Mouse (Mus musculus) Patski (cell line): ENCODE data around the gene Gm28041. TPM values are rescaled to one million over a fixed set of nuclear protein-coding genes. Genes with fewer than 3 reads are reported as not detected.

Experiments
- ATAC-seq: fragments of 100-300 bp; one replicate; pipeline ENCODE4 v1.8.0; 2021
- CTCF ChIA-PET: fragments of 350-600 bp; sonication (Branson Sonifier 250); formaldehyde crosslinking; loops from one replicate; lab custom pipeline; 2022; ENCODE audit warnings: inconsistent platforms; lab: Charles Lee
- POLR2A ChIA-PET: fragments of 350-600 bp; sonication (Branson Sonifier 250); formaldehyde crosslinking; loops from one replicate; lab custom pipeline; 2022; ENCODE audit warnings: antibody characterized with exemption, inconsistent platforms; lab: Charles Lee
- DNase-seq: peaks from one replicate; pipeline ENCODE4 v3.0.0-alpha.2; 2011; ENCODE audit warnings: low read depth, low spot score
- H3K27me3 ChIP-seq: fragments of 371-371 bp; one replicate; pipeline ENCODE4 v1.5.1; 2021
- CTCF ChIP-seq: fragments of 100-300 bp; IDR thresholded peaks from one replicate; pipeline ENCODE4 v1.5.1; 2021
- in situ Hi-C: fragments of 300-500 bp; cut with MboI; formaldehyde crosslinking; loops from 3 replicates; pipeline ENCODE4 v1.11.1; 2018; ENCODE audit warnings: low pct_unique_long_range_greater_than_20kb, mixed read lengths
- polyA plus RNA-seq: library from polyadenylated mRNA; unstranded; gene quantifications from one replicate; pipeline ENCODE4 v1.2.3, GENCODE M21; 2021

Gm28041 gene
- polyA plus RNA-seq, 1 experiment from 2014 or later: 0.90 TPM

DNA sequence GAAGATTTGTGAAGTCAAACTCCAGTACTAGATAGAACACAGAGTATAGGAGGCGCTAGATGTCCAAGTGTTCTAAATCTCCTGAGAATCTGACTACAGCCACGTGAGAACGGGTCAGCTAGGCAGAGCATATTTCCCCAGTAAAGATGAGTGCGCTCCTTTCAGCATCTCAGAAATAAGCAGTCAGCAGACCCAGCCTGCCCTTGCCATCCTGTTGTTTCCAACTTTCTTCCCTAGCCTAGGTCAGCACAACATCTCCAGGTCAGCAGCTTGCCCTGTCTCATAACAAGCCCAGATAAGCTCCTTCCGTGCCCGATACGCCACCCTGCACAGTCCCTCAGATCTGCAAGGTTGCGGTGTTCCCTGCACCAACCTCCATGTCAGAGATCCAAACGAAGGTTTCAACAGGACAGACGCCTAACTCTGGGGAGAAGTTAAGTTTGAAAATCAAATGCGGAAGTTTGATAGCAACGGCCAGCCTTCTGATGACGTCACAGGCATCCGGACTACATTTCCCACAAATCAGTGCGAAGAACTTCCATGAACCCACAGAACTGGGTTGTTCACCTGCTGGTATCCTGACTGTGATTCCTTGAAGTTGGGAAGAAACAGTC, 15.3 kb downstream of the Gm28041 start, which contains the start of the genes Gm28044 and Zfp953:
Gene Gm28044 (minus strand): TSS at position 406 of the 614 bp plus-strand sequence.
Gene Zfp953 (minus strand): TSS at position 475 of the 614 bp plus-strand sequence.
- in situ Hi-C loops: loop anchor here (5.0 kb wide), 1 partner anchor 42 kb away; no protein-coding TSS in a partner anchor
- POLR2A ChIA-PET: no interaction called here
- DNase-seq: peak; percentile 69
- no peaks in the 10 kb centered on the region for H3K27me3 ChIP-seq
- CTCF ChIA-PET: interaction anchor here (1.9 kb wide), 1 partner anchor 28 kb away, joined by 3 read pairs; the partner anchor contains the start of gene Zfp595
- ATAC-seq: peak; percentile 93
- peak; percentile 44 for TF ChIP-seq CTCF

DNA sequence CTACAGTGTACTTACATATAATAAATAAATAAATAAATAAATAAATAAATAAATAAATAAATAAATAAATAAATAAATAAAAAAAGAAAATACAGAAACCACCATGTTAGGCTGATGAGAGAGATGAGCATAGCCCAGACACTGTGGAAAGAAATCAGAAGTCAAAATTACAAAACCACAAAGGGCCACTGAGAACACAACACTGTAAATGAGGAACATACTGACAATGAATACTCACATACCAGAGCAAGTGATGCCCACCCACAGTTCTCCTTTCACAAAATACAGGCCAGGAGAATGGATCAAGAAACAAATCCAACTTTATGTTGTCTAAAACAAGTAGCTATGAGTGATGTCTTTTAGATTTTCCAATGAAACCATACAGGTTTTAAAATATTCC, 23.7 kb downstream of the Gm28041 start:
- TF ChIP-seq CTCF: no peak

DNA sequence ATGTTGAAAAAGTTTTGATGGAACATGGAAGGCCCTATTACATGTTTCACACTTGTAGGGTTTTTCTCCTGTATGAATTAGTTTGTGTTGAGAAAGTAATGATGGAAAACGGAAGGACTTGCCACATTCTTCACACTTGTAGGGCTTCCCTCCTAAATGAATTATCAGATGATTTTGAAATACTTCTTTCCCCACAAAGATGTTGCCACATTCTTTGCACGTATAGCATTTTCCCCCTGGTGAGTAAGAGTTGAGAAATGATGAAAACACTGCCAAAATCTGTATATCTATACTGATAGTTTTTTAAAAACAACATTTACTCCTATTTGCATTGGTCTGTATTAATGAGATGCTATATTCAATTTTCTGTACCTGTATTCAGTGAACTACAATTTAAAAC, 32.1 kb downstream of the Gm28041 start:
- DNase-seq: no peak
- no peak for TF ChIP-seq CTCF
- CTCF ChIA-PET: interaction anchor here (1.6 kb wide), 1 partner anchor 11 kb away, joined by 4 read pairs; the partner anchor contains the start of gene Zfp595
- no peaks in the 10 kb centered on the region for H3K27me3 ChIP-seq
- POLR2A ChIA-PET: no interaction called here
- ATAC-seq: no peak
- in situ Hi-C loops: no loop called here

More for the DNA sequence above, 23.7 kb downstream of the Gm28041 start:
- CTCF ChIA-PET: no interaction called here
- POLR2A ChIA-PET: no interaction called here
- DNase-seq (no peak), ATAC-seq (no peak)
- no peaks in the 10 kb centered on the region for H3K27me3 ChIP-seq
- in situ Hi-C loops: no loop called here

DNA sequence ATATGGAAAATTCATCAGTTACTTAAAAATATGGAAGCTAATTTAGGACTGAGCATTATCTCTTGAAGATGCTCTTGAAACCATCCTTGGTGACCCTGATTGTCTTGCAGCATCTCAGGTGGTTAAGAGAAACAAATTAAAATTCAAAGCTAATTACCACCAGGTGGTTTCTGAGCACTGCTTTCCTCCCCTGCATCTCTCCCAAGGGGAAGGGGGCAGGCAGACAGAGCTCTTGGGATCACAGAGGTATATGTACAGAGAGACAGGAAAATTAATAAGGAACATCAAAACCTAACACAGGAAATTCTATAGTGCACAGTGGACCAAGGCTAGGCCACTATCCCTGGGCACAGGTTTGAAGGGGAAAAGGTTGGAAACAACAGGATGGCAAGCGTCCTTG, 42.7 kb downstream of the Gm28041 start:
- DNase-seq: no peak
- ChIA-PET CTCF (interaction anchor here (1.1 to 1.5 kb wide), 2 partner anchors 11 to 28 kb away, joined by 3 to 4 read pairs; no protein-coding TSS in a partner anchor), POLR2A (no interaction called here)
- in situ Hi-C loops: no loop called here
- ATAC-seq: peak; percentile 17
- H3K27me3 ChIP-seq: no peaks in the 10 kb centered on the region
- peak; percentile 8 for TF ChIP-seq CTCF

DNA sequence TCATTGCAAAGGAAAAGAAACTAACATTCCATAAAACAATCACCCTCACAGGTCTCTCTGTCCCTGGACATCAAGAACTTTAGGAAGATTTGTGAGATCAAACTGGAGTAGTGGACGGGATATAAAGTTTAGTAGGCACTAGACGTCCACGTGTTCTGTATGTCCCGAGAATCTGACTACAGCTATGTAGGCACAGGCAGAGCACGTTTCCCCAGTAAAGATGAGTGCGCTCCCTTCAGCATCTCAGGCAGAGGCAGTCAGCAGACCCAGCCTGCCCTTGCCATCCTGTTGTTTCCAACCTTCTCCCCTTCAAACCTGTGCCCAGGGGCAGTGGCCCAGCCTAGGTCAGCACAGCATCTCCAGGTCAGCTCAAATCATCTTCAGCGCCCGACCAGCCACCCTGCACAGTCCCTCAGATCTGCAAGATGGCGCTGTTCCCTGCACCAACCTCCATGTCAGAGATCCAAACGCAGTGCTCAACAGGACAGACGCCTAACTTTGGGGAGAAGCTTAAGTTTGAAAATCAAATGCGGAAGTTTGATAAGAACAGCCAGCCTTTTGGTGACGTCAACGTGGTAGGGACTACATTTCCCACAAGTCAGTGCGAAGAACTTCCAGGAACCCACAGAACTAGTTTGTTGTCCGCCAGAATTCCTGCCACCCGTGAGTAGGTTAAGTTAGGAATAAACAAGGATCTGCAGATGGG, 43.4 kb downstream of the Gm28041 start, which contains the start of gene Zfp595:
Gene Zfp595 (minus strand): TSS at position 552 of the 706 bp plus-strand sequence.
- CTCF ChIA-PET: interaction anchor here (1.1 to 1.5 kb wide), 2 partner anchors 12 to 29 kb away, joined by 3 to 4 read pairs; no protein-coding TSS in a partner anchor
- no peaks in the 10 kb centered on the region for H3K27me3 ChIP-seq
- TF ChIP-seq CTCF: peak; percentile 69
- ATAC-seq (peak; percentile 94), DNase-seq (peak; percentile 50)
- POLR2A ChIA-PET: no interaction called here
- in situ Hi-C loops: no loop called here

DNA sequence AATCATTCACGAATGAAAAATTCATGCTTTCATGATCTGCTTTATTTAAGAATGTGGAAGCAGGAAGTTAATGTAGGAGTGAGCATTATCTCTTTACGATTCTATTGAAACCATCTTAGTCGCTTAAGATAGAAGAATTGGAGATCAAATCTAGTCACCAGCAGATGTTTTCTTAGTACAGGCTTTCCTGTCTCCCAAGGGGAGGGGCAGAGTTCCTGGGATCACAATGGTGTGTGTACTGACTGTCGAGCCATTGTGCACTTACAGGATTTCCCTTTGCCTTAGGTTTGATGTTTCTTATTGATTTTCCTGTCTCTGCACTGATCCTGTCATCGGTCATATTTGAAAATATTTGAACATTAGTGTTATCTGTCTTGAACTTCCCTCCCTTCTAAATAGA, 68.8 kb downstream of the Gm28041 start:
- H3K27me3 ChIP-seq: no peaks in the 10 kb centered on the region
- in situ Hi-C loops: loop anchor here (5.0 to 25.0 kb wide), 2 partner anchors 179 to 531 kb away; partner anchors contain the start of gene Gm10037
- ATAC-seq: no peak
- ChIA-PET CTCF (interaction anchor here (1.0 kb wide), 1 partner anchor 178 kb away, joined by 5 read pairs; no protein-coding TSS in a partner anchor), POLR2A (interaction anchor here (0.5 to 1.0 kb wide), 2 partner anchors 37 to 179 kb away, joined by 3 read pairs; no protein-coding TSS in a partner anchor)
- no peak for TF ChIP-seq CTCF
- DNase-seq: no peak

DNA sequence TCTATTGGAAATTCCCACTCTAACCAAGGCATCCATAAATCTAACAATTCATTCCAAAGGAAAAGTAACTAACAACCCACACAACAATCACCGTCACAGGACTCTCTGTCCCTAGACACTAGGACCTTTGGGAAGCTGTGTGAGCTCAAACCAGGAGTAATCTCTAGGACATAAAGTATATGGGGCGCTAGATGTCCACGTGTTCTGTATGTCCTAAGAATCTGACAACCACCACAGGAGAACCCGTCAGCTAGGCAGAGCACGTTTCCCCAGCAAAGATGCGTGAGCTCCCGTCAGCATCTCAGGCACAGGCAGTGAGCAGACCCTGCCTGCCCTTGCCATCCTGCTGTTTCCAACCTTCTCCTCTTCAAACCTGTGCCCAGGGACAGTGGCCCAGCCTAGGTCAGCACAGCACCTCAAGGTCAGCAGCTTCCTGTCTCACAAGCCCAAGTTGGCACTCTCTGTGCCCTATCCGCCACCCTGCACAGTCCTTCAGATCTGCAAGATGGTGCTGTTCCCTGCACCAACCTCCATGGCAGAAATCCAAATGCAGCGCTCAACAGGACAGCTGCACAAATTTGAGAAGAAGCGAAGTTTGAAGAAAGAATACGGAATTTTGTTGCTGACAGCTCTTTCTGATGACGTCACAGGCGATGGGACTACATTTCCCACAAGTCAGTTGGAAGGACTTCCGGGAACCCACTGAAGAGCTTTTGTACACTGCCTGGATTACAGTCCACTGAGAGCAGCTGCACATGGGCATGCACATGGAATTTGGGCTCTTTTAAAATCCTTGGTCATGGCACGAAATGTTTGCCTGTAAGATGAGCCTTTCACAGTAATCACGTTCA, 69.5 kb downstream of the Gm28041 start, which contains the start of gene Zfp457:
Gene Zfp457 (minus strand): TSS at position 664 of the 851 bp plus-strand sequence.
- TF ChIP-seq CTCF: no peak
- POLR2A ChIA-PET: interaction anchor here (0.5 to 1.0 kb wide), 2 partner anchors 36 to 178 kb away, joined by 3 read pairs; no protein-coding TSS in a partner anchor
- no peaks in the 10 kb centered on the region for H3K27me3 ChIP-seq
- DNase-seq (peak; percentile 77), ATAC-seq (peak; percentile 96)
- CTCF ChIA-PET: interaction anchor here (1.0 kb wide), 1 partner anchor 177 kb away, joined by 5 read pairs; no protein-coding TSS in a partner anchor
- in situ Hi-C loops: loop anchor here (5.0 to 25.0 kb wide), 2 partner anchors 179 to 531 kb away; partner anchors contain the start of gene Gm10037

Other genes starting within 250 kb of the Gm28041 start
- gene Rsl1, start 202.6 kb downstream of the Gm28041 start, polyA plus RNA-seq: 6.0 TPM
- gene Zfp455, start 181.2 kb downstream of the Gm28041 start, polyA plus RNA-seq: 1.6 TPM
- 4.1 TPM for gene Zfp458, start 97.3 kb downstream of the Gm28041 start, polyA plus RNA-seq
- 3.1 TPM for gene Zfp457, start 69.2 kb downstream of the Gm28041 start, polyA plus RNA-seq
- 3.2 TPM for gene Zfp595, start 43.2 kb downstream of the Gm28041 start, polyA plus RNA-seq
- gene Gm28044, start 15.2 kb downstream of the Gm28041 start, polyA plus RNA-seq: 1.4 TPM
- 2.4 TPM for gene Zfp953, start 15.1 kb downstream of the Gm28041 start, polyA plus RNA-seq
- gene Zfp456, start 77 bp upstream of the Gm28041 start, polyA plus RNA-seq: 4.8 TPM
- 6.5 TPM for gene Zfp429, start 24.1 kb upstream of the Gm28041 start, polyA plus RNA-seq
- not detected for gene Zfp459, start 45.7 kb upstream of the Gm28041 start, polyA plus RNA-seq
- 11.3 TPM for gene Zfp874a, start 75.9 kb upstream of the Gm28041 start, polyA plus RNA-seq
- 11.3 TPM for gene Zfp874b, start 108.5 kb upstream of the Gm28041 start, polyA plus RNA-seq
- 9.2 TPM for gene Zfp58, start 124.8 kb upstream of the Gm28041 start, polyA plus RNA-seq
- gene Gm26965, start 150.4 kb upstream of the Gm28041 start, polyA plus RNA-seq: not detected
- 14.2 TPM for gene Zfp87, start 150.4 kb upstream of the Gm28041 start, polyA plus RNA-seq
- gene Zfp748, start 178.1 kb upstream of the Gm28041 start, polyA plus RNA-seq: 6.3 TPM
- 7.5 TPM for gene Zfp729b, start 234.0 kb upstream of the Gm28041 start, polyA plus RNA-seq